Mouse (Mus musculus) myocyte (in vitro differentiated cells): ENCODE data around the gene Ccs.
"Not testable (repeated sequence)": the region's sequence is repeated elsewhere in the genome, so short reads cannot be mapped to it uniquely, and the experiment has no call there.

ENCODE experiments used
- CEBPB ChIP-seq: IDR thresholded peaks from 2 replicates; pipeline ENCODE4 v1.6.1; 2011; ENCODE audit warnings: mild to moderate bottlenecking, moderate library complexity; ENCODE audit not compliant: poor library complexity, insufficient read depth, severe bottlenecking
- E2F4 ChIP-seq: IDR thresholded peaks from one replicate; pipeline ENCODE4 v1.6.1; 2011; ENCODE audit warnings: mild to moderate bottlenecking, control low read depth, moderate library complexity; ENCODE audit not compliant: insufficient read depth
- MAX ChIP-seq: IDR thresholded peaks from one replicate; pipeline ENCODE4 v1.6.1; 2011; ENCODE audit warnings: low read depth, mild to moderate bottlenecking, control low read depth
- MYOD1 ChIP-seq, 3 experiments: IDR thresholded peaks; one replicate each; pipeline ENCODE4 v1.6.1; 2011; ENCODE audit warnings: control low read depth in 2 of 3, low read depth in 2 of 3, mild to moderate bottlenecking in 2 of 3, moderate library complexity in 1 of 3; ENCODE audit not compliant: insufficient read length in 2 of 3, control insufficient read depth in 1 of 3
- MYOG ChIP-seq, 3 experiments: IDR thresholded peaks; one replicate each; pipeline ENCODE4 v1.6.1; 2011; ENCODE audit warnings: control low read depth in 2 of 3, low read depth in 2 of 3, mild to moderate bottlenecking in 2 of 3; ENCODE audit not compliant: insufficient read length in 2 of 3, control insufficient read depth in 1 of 3, insufficient read depth in 1 of 3
- POLR2A ChIP-seq: IDR thresholded peaks from one replicate; pipeline ENCODE4 v1.6.1; 2011; ENCODE audit warnings: low read depth, mild to moderate bottlenecking, control low read depth, moderate library complexity; ENCODE audit not compliant: insufficient read length
- POLR2AphosphoS2 ChIP-seq: IDR thresholded peaks from one replicate; pipeline ENCODE4 v1.6.1; 2011; ENCODE audit warnings: low read depth, control low read depth; ENCODE audit not compliant: insufficient read length
- REST ChIP-seq: IDR thresholded peaks from one replicate; pipeline ENCODE4 v1.6.1; 2011; ENCODE audit warnings: mild to moderate bottlenecking, control low read depth, moderate library complexity; ENCODE audit not compliant: insufficient read depth, insufficient read length
- SRF ChIP-seq: IDR thresholded peaks from one replicate; pipeline ENCODE4 v1.6.1; 2011; ENCODE audit warnings: low read depth; ENCODE audit not compliant: control insufficient read depth, insufficient read length
- TCF12 ChIP-seq: IDR thresholded peaks from one replicate; pipeline ENCODE4 v1.6.1; 2011; ENCODE audit warnings: mild to moderate bottlenecking, control low read depth; ENCODE audit not compliant: poor library complexity, insufficient read depth, severe bottlenecking
- USF1 ChIP-seq: IDR thresholded peaks from one replicate; pipeline ENCODE4 v1.6.1; 2011; ENCODE audit warnings: low read depth, mild to moderate bottlenecking, control low read depth, moderate library complexity

GRCm38 (mm10) chr19:4874613-4875012 lies 35.5 kb upstream of the Ccs start:
- not testable (repeated sequence) for TF ChIP-seq POLR2A; MAX; USF1; TCF12; POLR2AphosphoS2; E2F4; MYOD1 (IDR thresholded peaks at IDR 0.05; ENCODE audit: control insufficient read depth in 1 of 3, insufficient read length in 2 of 3, low read depth in 2 of 3); CEBPB; MYOG (IDR thresholded peaks at IDR 0.05; ENCODE audit: control insufficient read depth in 1 of 3, insufficient read depth in 1 of 3, insufficient read length in 2 of 3, low read depth in 2 of 3); REST; SRF
